Comparison of ENCODE assay signal across 13 mouse cellular contexts in the genomic region with DNA sequence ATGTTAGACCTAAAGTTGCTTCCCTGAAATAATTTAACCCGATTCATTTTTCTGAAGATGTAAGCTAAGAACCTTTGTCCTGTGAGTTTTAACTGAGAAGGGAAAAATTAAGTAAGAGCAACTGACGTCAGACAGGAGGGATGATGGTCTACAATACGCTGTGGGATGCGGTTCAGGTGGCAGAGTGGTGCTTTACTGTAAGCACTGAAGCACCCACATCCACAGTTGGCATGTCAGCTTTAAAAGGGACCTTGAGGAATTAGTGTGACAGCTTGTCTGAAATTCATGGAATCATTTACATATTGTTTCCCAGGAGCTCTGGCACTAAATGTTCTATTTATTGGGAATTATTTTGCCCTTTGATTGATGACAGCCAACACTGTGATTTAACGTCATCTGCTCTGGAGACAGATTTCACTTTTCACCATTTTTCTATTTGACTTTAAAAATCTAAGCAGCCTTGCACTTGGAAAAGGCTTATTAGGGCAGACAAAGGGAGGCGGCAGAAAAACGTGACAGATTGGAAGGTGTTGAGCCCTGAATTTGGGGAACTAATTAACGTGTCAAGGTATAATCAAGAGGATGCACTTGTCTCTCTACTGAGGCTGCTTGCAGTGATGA. TPM values are rescaled to one million over a fixed set of nuclear protein-coding genes. Genes with fewer than 3 reads are reported as not detected.
DNase-seq lines count a peak whose midpoint lies in the region; ATAC-seq lines count a peak whose summit lies in the region.
"Had no signal": no experiment of that assay in that cellular context is flagged by ENCODE, and none has a peak within 500 bp of the region (broad histone marks: within the 10 kb centered on the region; RNA-seq: fewer than 3 reads in every experiment).

No protein-coding gene starts in this region.

- DNase-seq in layer of hippocampus, adult 11-12 months (ENCODE audit: low spot score), result peak; percentile 34
- no peak for DNase-seq in layer of hippocampus, adult 8-10 months (ENCODE audit: low spot score in 2 of 2)
- DNase-seq in brain, embryonic 18.5 days (ENCODE audit: low read depth, low spot score), result peak; percentile 43
- no peak for DNase-seq in frontal cortex, postnatal 25 days (ENCODE audit: low spot score in 2 of 2)
- no peak for DNase-seq in lung, postnatal 4 days
- DNase-seq: gastrocnemius, postnatal 36 days; kidney, adult 8-10 months; lung, postnatal 14 days had no signal

- peak overlapping the region; percentile 59 for H3K4me3 ChIP-seq in forebrain, embryonic 15.5 days
- H3K4me3 ChIP-seq in midbrain, embryonic 15.5 days, result peak overlapping the region; percentile 60
- H3K4me3 ChIP-seq: heart, embryonic 13.5 days; liver, embryonic 15.5 days had no signal

- no peaks in the 10 kb centered on the region for H3K27me3 ChIP-seq in forebrain, embryonic 15.5 days
- H3K27me3 ChIP-seq in midbrain, embryonic 15.5 days (replicated peaks), result no peaks in the 10 kb centered on the region

- 31% methylated on average over 8 of the region's 8 CpGs for WGBS in forebrain, embryonic 15.5 days
- 32% methylated on average over 8 of the region's 8 CpGs for WGBS in midbrain, embryonic 15.5 days

- H3K4me1 ChIP-seq in forebrain, embryonic 15.5 days, result peaks cover 42% of the 10 kb centered on the region
- peaks cover 23% of the 10 kb centered on the region for H3K4me1 ChIP-seq in midbrain, embryonic 15.5 days
- H3K4me1 ChIP-seq: liver, embryonic 15.5 days had no signal

- peak overlapping the region; percentile 76 for H3K4me2 ChIP-seq in forebrain, embryonic 15.5 days (replicated peaks)
- peak overlapping the region; percentile 71 for H3K4me2 ChIP-seq in midbrain, embryonic 15.5 days
- H3K4me2 ChIP-seq: heart, embryonic 13.5 days; liver, embryonic 15.5 days had no signal

- peak; percentile 66 for ATAC-seq in forebrain, embryonic 15.5 days (replicated peaks)
- 0 out of 2 replicates have a peak, but pooled peaks have one; percentile 16 for ATAC-seq in midbrain, embryonic 15.5 days (replicated peaks)

- peak overlapping the region; percentile 8 for H3K9ac ChIP-seq in forebrain, embryonic 15.5 days (replicated peaks)
- H3K9ac ChIP-seq in midbrain, embryonic 15.5 days, result peak overlapping the region; percentile 21; the same call in 1 of the 2 replicates
- H3K9ac ChIP-seq: heart, embryonic 13.5 days; liver, embryonic 15.5 days had no signal

- no peaks in the 10 kb centered on the region for H3K36me3 ChIP-seq in forebrain, embryonic 15.5 days
- no peaks in the 10 kb centered on the region for H3K36me3 ChIP-seq in midbrain, embryonic 15.5 days (replicated peaks)
- H3K36me3 ChIP-seq: heart, embryonic 13.5 days; liver, embryonic 15.5 days had no signal

- H3K9me3 ChIP-seq in forebrain, embryonic 15.5 days, result no peaks in the 10 kb centered on the region
- H3K9me3 ChIP-seq in midbrain, embryonic 15.5 days, result no peaks in the 10 kb centered on the region
- H3K9me3 ChIP-seq: heart, embryonic 13.5 days; liver, embryonic 15.5 days had no signal

- H3K27ac ChIP-seq in forebrain, embryonic 15.5 days (replicated peaks), result peak overlapping the region; percentile 96
- peak overlapping the region; percentile 95 for H3K27ac ChIP-seq in midbrain, embryonic 15.5 days
- H3K27ac ChIP-seq: heart, embryonic 13.5 days; liver, embryonic 15.5 days had no signal

RNA-seq across cellular contexts. Expression of gene Chl1, which starts 3.3 kb away (rescaled TPM):
- total RNA-seq in layer of hippocampus, adult 8-10 months (2022), result 100 to 1,000 TPM; 131 to 177 (median 152) TPM
- 95.5 and 96.9 TPM in 2 replicates for polyA plus RNA-seq in forebrain, embryonic 15.5 days (2015; fragmentation: Nextera tagmentation; extraction: Ambion mirVana)
- 141 and 166 TPM in 2 replicates for polyA plus RNA-seq in midbrain, embryonic 15.5 days (2015; fragmentation: Nextera tagmentation; extraction: Ambion mirVana)
- total RNA-seq: common myeloid progenitor, adult 5-6 weeks had no signal

Comparison
In these comparisons a context has a peak if more than half of its experiments do, and no peak if none do; other contexts are left out.
1. DNase-seq: peak in layer of hippocampus, adult 11-12 months (single experiment) and brain, embryonic 18.5 days (single experiment); none in layer of hippocampus, adult 8-10 months (0 of 2), frontal cortex, postnatal 25 days (0 of 2) and lung, postnatal 4 days (0 of 2).